Mouse (Mus musculus) spleen, postnatal 14 days (tissue): ENCODE results near the gene Mlx.
"Not testable (repeated sequence)": the region's sequence is repeated elsewhere in the genome, so short reads cannot be mapped to it uniquely, and the experiment has no call there.

Experiments
- DNase-seq, 2 experiments: peaks; one replicate each; pipeline ENCODE4 v3.0.0; 2021 to 2022; ENCODE audit warnings: low spot score in 2 of 2

The Mlx gene

DNA sequence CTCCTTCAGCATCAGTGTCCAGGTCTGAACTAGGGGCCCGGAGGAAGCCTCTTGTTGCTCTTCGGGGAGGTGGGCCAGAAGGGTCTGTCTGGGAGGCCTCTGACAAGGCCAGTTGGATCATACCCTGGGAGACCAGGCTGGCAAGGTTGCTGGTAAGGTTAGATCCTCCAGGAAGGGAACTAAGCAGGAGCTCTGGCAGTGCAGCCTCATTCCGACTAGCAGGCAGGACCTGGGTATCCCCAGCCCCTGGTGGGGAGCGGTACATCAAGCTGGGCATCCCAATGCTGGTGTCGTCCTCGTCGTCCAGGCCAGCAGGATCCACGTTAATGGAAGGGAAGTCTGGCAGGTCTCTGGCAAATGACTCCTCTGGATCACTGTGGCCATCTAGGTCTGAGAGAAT, 11.2 kb downstream of the Mlx start:
- no peak for DNase-seq

DNA sequence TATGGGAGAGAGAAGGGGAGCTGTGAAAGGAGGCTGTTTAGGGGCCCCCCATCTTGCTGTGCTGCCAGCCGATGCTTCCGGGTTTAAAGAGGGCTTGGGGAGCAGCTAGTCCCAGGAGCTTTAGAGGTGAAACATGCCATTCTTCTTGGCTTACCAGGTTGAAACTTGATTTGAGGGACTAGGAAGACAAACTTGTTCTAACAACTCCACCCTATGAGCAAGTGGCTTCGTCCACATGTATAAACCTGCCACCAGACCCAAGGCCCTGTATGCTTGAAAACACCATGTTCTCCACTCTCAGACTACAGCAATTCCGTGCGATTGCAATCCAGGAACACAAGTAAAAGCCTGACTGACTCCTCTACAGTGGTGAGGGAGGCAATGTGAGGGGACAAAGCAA, 15.9 kb downstream of the Mlx start:
- no peak for DNase-seq

DNA sequence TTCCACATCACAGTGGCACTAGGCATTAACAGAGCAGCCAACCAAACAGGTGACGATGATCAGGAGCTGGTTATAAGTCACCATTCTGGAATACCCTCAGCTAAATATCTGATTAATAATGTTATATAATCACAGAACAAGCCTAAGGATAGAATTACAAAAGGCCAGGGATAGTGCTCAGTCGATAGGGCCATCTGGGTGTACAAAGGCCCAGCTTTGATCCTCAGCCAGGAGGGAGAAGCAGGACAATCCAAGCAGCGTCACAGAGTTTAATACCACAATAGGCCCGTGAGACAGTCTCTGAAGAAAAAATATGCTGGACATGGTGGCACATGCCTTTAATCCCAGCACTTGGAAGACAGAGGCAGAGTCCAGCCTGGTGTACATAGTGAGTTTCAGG, 22.3 kb downstream of the Mlx start:
- DNase-seq = no peak

DNA sequence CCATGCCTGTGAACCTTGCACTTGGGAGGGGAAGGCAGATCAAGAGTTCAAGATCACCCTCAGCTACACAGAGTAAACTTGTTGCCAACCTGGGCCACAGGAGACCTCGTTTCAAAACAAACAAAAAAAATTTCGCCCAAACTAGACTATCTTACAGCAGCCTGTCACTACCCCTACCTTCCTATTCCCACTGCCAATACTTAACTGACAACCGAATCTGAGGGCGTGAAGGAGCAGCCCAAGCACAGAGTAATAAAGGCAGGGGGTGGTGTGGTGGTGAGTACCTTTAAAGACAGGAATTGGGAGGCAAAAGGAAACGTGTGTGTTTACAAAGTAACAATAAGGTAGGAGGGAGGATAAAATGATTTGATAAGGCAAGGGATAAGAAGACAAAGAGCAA, 23.6 kb downstream of the Mlx start:
- no peak for DNase-seq

DNA sequence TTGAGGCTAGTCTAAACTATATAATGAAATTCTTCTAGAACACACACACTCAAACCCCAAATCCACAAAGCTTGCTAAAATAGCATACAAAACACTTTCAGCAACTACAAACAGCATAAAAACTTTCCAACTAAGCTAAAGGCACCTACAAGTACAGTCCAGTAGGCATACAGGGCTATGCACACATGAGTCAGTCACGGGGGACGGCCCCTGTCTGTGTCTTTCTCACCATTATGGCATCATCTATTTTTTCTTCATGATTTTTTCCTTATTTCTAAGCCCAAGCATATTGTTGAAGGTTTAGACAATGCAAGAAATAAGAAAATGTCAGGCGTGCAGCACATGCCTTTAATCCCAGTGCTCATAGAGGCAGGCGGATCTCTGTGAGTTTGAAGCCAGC, 24.1 kb downstream of the Mlx start:
- DNase-seq = no peak

DNA sequence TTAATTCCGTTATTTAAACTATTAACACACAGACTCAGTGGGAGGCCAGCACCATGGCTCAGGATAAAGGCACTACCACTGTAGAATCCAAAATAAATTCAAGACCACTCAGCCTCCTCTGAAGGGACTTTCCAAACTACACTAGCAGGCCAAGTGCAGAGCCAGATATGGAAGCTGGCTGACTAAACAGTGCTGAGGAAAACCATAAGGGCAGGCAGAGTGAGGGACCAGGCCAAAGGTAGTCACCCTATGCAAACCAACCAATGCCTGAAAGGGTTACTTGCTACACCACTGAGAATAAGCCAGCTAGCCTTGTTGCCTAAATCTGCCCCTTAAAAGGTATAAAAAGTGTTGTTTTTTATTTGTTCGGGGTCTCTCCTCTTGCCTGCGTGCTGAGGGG, 25.1 kb downstream of the Mlx start:
- no peak for DNase-seq

DNA sequence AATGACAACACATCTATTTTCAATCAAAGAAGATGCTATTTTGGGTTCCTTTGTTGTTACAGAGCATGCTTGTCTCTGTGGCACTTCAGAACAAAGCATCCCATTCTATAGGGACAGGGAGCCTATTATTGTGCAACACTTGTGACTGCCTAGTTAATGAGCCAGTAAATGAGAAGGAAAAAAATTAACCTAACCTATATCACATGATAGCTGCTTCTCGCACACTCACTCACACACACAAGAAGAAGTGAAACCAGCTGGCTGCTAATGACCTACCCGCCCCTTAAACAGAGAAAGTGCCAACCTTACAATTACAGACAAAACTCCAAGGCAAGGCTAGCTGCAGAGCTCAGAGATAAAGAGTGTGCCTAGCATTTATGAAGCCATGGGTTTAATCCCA, 28.5 kb downstream of the Mlx start:
- DNase-seq = no peak

DNA sequence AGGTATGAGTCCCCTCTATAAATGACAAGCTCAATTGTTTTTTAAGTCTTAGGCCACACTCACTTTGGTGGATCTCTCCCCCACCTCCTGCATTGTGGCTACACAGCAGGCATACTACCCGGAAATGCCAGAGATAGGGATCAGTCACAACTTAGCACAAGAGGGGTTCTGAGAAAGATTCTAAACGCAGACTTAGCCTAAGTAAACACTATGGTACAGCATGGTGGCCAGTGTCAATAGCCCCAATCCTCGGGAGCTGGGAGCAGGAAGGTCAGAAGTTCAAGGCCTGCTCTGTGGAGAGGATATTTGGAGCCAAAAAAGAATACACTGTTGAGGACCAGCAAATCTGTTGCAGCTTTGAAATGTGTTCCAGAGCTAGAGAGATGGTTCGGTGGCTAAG, 31.0 kb downstream of the Mlx start:
- no peak for DNase-seq

DNA sequence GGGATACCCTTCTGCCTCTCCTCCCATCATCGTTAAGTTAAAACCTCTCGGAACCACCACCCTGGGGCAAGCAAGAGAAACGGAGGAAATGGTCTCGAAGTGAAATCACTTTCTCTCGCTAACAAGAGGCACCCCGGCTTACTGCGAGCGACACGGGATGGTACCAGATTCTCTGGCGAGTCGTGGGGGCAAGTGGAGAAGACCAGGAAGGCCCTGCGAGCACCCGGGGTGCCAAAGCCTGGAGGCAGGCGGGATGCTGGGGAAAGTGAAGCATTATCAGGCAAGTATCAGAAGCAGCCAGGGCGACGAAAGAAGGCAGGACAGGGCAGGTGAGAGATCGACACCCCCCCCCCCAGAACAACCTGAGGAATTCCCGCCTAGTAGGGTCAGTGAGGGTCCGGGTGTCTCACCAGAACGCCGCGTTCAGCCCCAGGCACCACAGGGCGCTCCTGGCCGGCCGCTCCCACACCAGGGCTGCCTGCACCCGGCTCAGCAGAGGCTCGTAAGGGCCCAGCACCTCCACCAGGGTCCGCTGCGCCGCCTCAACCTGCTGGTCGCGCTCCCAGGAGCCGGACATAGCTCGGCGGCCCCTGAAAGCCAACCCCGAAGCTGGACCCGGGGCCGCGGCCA, 32.2 kb downstream of the Mlx start:
- peak in 1 of 2 experiments; percentile 15 for DNase-seq

DNA sequence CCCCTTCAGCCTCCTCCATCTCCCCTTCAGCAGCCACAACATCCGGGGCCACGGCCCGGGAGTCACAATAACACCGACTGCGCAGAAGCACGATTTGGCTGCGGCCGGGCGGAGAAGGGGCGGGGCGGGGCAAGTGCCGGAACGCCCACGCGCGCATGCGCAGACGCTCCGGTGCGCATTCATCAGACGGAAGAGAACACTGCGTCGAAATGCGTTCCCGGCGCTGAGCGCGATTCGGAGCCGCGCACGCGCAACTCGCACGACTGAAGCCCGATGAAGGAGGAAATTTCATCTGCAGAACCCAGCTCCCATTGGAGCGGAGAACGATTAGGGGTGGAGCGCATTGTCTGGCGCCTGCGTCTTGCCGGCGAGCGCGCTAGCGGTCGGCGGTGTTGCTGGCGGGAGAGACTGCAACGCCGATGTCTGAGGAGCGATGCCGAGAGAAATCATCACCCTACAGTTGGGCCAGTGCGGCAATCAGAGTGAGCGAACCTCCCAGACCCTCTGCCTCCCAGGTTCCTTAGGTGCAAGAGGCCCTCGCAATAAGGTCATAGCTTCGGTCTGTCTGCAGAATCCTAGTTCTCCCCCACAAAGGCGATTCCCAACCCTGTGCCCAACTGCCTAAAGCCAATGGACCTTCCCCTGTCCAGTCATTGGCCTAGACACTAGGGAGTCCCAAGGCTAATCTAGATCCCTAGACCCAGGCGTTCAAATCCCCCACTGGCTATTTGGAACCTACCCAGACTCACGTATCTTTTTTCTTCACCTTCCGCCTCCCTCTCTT, 32.9 kb downstream of the Mlx start, which contains the start of the genes Retreg3 and Tubg1:
Gene Retreg3 (minus strand): TSS at position 133 of the 784 bp plus-strand sequence.
Gene Tubg1 (plus strand): TSS at position 178 of the 784 bp plus-strand sequence.
- peak; percentile 98 to 99 for DNase-seq

DNA sequence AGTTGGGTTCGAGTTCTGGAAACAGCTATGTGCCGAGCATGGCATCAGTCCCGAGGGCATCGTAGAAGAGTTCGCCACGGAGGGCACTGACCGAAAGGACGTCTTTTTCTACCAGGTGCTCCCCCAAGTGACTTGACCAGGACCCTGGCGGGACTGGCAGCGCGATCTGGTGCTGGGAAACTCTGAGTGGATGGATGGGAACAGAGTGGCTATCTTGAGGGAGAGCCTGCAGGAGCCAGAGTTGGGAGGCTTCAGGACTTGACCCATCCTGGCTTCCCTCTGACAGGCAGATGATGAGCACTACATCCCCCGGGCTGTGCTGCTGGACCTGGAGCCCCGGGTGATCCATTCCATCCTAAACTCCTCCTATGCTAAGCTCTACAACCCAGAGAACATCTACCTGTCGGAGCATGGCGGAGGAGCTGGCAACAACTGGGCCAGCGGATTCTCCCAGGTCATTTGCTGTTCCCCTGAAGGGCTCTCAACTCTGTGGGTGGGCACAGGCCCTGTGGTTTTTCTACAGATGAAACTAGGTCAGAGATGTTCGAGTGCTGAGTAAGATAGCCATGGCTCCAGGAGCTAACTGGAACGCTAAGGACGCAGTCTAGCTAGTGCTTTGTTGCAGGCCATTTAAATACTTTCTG, 33.6 kb downstream of the Mlx start:
- DNase-seq = peak in 1 of 2 experiments; percentile 6

DNA sequence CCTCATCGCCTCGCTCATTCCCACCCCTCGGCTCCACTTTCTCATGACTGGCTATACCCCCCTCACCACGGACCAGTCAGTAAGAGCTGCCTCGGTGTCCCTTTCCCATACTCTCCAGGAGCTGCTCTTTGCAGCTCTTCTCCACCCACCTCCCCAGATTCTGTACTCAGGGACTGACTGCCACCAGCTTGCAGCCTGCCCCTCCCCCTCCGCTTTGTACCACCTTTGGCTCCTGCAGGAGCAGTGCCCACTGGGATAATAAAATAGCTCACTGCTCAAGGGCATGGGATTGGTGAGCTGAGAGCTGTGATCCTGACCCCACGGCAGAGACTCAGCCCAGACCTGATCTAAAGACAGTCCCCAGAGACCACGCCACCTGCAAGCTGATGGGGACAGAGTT, 37.4 kb downstream of the Mlx start:
- DNase-seq = not testable (repeated sequence)

DNA sequence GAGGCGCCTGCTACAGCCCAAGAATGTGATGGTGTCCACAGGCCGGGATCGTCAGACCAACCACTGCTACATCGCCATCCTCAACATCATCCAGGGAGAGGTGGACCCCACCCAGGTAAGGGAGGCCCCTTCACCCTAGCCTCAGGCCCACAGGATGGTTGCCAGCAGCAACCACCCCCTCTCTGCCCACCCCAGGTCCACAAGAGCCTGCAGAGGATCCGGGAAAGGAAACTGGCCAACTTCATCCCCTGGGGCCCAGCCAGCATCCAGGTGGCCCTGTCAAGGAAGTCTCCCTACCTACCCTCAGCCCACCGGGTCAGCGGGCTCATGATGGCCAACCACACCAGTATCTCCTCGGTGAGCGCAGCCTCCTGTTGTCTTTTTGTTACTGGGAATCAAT, 37.9 kb downstream of the Mlx start:
- DNase-seq = not testable (repeated sequence)

DNA sequence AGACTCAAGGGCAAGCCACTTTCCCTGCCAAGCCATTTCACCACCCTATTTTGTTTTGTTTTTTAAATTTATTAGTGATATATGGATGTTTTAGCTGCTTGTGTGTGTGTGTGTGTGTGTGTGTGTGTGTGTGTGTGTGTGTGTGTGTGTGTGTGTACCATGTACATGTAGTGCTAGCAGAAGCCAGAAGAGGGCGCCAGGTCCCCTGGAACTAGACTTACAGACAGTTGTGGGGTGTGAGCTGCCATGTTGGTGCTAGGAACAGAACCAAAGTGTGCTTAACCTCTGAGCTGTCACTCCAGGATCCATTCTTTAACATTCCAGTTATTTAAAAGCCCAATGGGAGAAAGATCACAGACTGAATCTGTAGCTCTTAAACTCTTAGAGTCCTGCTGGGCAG, 40.0 kb downstream of the Mlx start:
- DNase-seq = no peak

DNA sequence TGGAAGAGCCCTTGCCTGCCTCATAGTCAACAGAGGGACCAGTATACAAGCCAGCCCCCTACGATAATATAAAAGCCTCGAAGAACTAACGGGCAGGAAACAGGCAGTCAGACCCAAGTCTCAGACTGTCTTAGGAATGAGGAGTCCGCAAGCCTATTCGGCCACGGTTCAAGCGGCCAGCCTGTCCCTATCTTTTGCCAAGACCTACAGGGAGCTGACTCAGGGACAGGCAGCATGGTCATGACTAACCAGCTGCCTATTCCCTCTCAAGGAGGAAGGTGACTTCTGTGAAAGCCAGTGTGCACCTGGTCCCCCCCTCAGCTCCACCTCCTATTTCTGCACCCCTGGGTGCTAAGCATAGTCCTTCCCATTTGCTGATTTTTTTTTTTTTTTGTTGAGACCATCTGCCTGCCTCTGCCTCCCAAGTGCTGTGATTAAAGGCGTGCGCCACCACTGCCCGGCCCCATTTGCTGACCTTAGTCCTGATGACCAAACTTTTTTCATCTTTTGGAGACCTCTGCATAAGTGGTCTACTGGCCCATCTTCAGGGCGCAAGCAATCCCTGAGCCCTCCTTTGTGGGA, 42.0 kb downstream of the Mlx start:
- DNase-seq = no peak

DNA sequence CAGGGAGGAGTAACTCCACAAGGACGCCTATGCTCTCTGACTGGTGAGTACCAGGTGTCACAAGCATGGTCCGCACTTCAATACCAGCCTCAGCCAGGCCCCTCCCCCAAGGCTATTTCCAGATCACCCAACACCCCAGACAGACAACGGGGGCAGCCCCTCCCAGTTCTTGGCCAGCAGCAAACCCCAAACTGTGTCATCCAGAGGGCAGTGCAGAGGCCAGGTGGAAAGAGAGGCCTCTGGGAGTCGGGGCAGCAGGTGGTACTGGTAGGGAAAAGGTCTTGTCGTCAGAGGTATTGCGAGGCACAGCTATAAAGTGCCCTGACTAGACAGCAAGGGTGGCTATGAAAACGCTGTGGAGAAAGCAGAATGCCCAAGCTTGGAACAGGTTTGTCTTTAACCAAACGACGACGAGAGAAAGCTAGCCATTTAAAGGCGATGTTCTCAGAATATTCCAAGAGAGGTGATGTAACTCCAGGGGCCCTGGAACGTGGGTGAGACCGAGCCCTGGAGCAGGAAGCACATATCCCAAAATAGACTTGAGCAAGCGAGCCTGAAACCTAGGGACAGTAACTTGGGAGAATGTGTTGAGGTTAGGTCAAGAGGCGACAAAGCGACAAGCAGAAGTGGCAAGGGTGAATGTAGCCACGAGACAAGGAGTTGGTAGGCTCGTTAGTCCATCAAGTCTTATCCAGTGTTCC, 43.1 kb downstream of the Mlx start:
- DNase-seq = no peak

DNA sequence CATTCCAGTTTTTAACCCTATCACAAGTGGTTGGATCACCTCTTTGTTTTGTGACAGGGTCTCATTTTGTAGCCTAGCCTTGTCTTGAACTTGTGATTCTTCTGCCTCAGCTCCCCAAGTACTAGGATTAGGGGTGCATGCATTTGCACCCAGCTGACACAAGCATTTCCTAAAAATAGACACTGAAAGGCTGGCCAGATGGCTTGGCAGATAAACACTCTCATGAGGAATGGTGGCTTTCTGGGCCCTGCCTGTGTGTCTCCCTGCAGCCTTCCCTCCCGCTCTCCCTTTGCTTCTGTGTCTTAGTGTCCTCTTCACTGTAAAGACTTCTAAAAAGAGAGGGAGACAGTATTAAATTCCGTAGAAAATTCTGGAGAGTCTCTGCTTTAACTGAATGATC, 44.1 kb downstream of the Mlx start:
- no peak for DNase-seq

DNA sequence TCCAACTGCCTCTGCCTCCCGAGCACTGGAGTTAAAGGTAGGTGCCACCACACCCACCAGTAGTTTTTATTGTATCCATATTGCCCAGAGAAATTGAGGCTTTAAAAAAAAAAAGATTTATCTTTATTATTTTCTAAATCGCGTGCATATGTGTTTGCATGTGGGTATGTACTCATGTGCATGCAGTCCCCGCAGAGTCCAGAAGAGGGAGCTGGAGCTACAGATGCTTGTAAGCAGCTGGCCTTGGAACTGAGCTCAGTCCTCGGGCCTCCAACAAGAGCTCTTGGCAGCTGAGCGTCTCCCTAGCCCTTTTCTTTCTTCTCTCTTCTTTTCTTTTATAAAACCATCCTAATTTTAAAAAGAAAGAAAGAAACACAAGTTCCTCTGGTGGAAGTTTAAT, 44.6 kb downstream of the Mlx start:
- peak in 1 of 2 experiments; percentile 16 for DNase-seq

DNA sequence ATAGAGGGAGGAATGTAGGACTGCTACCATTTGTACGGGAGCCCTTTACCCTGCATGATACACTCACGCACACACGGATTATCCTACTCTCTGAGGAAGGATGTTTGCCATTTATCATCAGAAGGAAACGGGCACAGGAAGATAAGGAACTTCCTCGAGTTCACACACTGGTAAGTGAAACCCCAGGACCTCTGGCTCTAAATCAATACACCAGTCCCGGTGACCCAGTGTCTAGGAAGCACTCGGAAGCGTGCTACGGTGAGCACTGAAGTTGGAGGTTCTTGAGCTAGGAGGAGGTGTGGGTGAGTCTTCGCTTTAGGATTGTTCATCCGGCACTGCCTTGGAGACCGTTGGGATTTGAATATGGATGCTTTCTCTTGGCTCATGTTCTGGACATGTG, 46.0 kb downstream of the Mlx start:
- DNase-seq = no peak

DNA sequence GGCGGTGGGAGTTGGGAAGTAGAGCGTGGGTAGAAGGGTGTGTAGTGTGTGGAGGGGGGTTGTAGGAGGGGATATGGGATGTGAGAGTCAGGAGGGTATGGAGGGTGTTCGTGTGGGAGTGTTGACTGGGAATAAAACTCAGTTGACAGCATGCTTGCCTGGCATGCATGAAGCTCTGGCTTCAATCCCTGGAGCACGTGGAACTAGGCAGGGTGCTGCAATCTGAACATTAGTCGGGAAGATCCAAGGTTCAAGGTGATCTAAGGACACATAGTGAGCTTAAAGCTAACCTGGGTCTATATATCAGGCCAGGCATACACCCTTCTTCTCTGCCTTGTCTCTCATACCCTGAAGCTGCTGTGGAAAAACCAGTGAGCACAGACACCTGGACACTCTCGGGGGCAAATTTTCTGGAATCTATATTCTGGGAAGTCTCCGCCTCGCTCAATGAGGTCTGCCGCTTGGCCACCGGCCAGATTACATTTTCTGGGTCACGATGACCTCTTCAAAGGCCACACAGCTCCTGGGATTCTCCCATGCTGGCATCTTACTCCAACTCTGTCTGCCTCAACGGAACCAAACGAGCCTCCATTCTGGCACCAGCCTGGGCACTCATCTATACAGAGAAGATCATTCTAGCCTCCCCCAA, 47.3 kb downstream of the Mlx start:
- no peak for DNase-seq

DNA sequence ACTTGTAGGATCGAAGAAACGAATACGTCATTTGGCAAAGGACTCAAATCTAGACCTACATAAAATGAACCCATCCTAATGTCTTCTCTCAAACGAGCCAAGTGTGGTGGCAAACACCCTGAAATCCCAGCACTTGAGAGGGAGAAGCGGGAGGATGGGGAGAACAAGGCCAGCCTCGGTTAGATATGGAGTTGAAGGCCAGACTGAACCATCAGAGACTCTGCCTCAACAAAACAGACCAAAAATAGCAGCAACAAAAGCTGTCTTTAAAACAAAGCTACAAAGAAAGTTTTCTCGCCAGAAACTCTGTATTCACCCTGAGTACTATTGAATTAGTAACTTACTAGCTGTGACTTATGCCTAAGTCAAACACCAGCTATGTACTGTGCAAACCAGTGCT, 49.9 kb downstream of the Mlx start:
- no peak for DNase-seq
